Mouse (Mus musculus) midbrain, embryonic 10.5 days (tissue): Measurements from ENCODE around the gene Cryba4. TPM values are rescaled to one million over a fixed set of nuclear protein-coding genes. Genes with fewer than 3 reads are reported as not detected.

Experiments used
- DNase-seq: peaks from one replicate; pipeline ENCODE4 v3.0.0-alpha.2; 2017; ENCODE audit warnings: low spot score
- H3K27ac ChIP-seq: fragments of 300-500 bp; sonication (generic); replicated peaks from 2 replicates; pipeline ENCODE4 v1.5.1; 2016; ENCODE audit warnings: mild to moderate bottlenecking
- H3K27me3 ChIP-seq: fragments of 300-500 bp; sonication (generic); 2 replicates; pipeline ENCODE4 v1.6.1; 2016; ENCODE audit warnings: low read depth, mild to moderate bottlenecking; ENCODE audit not compliant: poor library complexity, severe bottlenecking
- H3K36me3 ChIP-seq: fragments of 300-500 bp; sonication (generic); 2 replicates; pipeline ENCODE4 v1.6.1; 2016; ENCODE audit warnings: mild to moderate bottlenecking, moderate library complexity
- H3K4me1 ChIP-seq: fragments of 300-500 bp; sonication (generic); 2 replicates; pipeline ENCODE4 v1.6.1; 2016
- H3K4me3 ChIP-seq: fragments of 300-500 bp; sonication (generic); 2 replicates; pipeline ENCODE4 v1.5.1; 2016; ENCODE audit warnings: mild to moderate bottlenecking, moderate library complexity
- H3K9me3 ChIP-seq: fragments of 300-500 bp; sonication (generic); replicated peaks from 2 replicates; pipeline ENCODE4 v1.6.1; 2016; ENCODE audit warnings: mild to moderate bottlenecking
- WGBS: fragments of 180-500 bp; shearing (Covaris S2); methylation state at CpG from one replicate; pipeline ENCODE4 v1.1.7; 2016; 5-methylcytosine and 5-hydroxymethylcytosine counted together
- polyA plus RNA-seq: library from polyadenylated mRNA; unstranded; fragments of >200 nt; fragmentation: Nextera tagmentation; extraction: Ambion mirVana; gene quantifications from 2 replicates; pipeline ENCODE4 v1.2.1, GENCODE M21; 2016

Cryba4 gene
- polyA plus RNA-seq, 1 experiment from 2014 or later: 0.43 TPM

DNA sequence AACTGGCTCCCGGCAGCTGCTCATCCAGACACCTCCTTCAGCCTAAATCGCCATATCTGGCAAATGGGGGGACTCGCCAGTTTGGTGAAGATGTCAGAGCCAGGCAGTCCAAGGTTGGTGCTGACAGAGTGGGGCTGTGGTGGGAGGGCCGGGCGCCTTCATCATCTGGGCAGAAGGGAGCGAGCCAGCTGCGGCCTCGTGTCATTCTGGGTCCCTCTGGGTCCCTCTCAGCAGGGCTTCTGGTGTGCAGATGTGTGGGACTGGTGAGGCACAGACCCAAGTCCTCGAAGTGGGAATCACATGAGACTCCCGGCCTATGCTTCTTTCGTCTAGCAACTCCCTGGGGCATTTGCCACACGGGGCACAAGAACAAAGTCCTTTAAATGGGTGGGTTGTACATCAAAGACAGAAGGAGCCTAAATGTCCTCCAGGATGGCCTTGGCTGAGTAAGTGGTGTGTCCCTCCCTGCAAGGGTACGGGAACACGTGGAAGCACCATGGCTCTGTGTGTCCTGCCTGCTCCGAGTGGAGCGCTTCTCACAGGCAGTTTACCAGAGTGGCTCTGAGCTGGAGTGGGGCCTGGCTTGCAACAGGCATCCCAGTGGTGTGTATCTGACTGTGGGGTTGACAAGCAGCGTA is 40.1 kb upstream of the Cryba4 start:
- H3K27ac ChIP-seq: no peak overlapping the region
- no peak for DNase-seq
- 87% methylated on average over 17 of the region's 17 CpGs for WGBS

GRCm38 (mm10) chr5:112291866-112292265 is 39.5 kb upstream of the Cryba4 start:
- Histone ChIP-seq H3K27me3 (no peaks in the 10 kb centered on the region), H3K4me3 (no peak overlapping the region), H3K4me1 (peaks cover 40% of the 10 kb centered on the region), H3K27ac (no peak overlapping the region), H3K36me3 (no peaks in the 10 kb centered on the region), H3K9me3 (no peaks in the 10 kb centered on the region)
- DNase-seq: no peak
- WGBS: 92% methylated on average over 5 of the region's 5 CpGs

More for the DNA sequence above, 40.1 kb upstream of the Cryba4 start:
- Histone ChIP-seq H3K4me3 (no peak overlapping the region), H3K36me3 (no peaks in the 10 kb centered on the region), H3K27me3 (no peaks in the 10 kb centered on the region), H3K9me3 (no peaks in the 10 kb centered on the region), H3K4me1 (peaks cover 39% of the 10 kb centered on the region)

DNA sequence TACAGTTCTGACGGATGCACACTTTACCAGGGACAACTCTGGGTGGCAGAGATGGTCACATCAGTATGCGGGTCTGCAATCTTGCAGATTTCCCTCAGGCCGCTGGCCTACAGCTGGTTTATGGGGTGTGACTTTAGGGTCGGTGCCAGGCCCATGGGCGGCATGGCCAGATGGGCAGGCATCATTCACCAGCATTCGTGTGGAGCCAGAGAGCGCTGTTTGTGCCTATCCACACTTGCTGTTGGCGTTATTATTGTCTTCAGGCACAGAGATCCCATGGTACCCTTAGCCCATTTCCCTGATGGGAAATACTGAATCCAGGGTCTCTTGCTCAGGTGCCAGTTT is 38.2 kb upstream of the Cryba4 start:
- Histone ChIP-seq H3K9me3 (no peaks in the 10 kb centered on the region), H3K36me3 (0 out of 2 replicates have a peak, but pooled peaks cover under 1% of the 10 kb centered on the region), H3K27ac (no peak overlapping the region), H3K27me3 (no peaks in the 10 kb centered on the region), H3K4me3 (no peak overlapping the region), H3K4me1 (peaks cover 30% of the 10 kb centered on the region)
- 97% methylated on average over 8 of the region's 8 CpGs for WGBS
- DNase-seq: no peak

GRCm38 (mm10) chr5:112289819-112290535 is 37.7 kb upstream of the Cryba4 start:
- Histone ChIP-seq H3K4me1 (peaks cover 25% of the 10 kb centered on the region), H3K27ac (no peak overlapping the region), H3K4me3 (no peak overlapping the region; the same call in 1 of the 2 replicates), H3K36me3 (0 out of 2 replicates have a peak, but pooled peaks cover 3% of the 10 kb centered on the region), H3K27me3 (no peaks in the 10 kb centered on the region), H3K9me3 (no peaks in the 10 kb centered on the region)
- no peak for DNase-seq
- WGBS: 92% methylated on average over 16 of the region's 16 CpGs

GRCm38 (mm10) chr5:112289236-112289635 is 36.9 kb upstream of the Cryba4 start:
- DNase-seq: no peak
- peaks cover 21% of the 10 kb centered on the region for H3K4me1 ChIP-seq
- WGBS: 93% methylated on average over 7 of the region's 8 CpGs

DNA sequence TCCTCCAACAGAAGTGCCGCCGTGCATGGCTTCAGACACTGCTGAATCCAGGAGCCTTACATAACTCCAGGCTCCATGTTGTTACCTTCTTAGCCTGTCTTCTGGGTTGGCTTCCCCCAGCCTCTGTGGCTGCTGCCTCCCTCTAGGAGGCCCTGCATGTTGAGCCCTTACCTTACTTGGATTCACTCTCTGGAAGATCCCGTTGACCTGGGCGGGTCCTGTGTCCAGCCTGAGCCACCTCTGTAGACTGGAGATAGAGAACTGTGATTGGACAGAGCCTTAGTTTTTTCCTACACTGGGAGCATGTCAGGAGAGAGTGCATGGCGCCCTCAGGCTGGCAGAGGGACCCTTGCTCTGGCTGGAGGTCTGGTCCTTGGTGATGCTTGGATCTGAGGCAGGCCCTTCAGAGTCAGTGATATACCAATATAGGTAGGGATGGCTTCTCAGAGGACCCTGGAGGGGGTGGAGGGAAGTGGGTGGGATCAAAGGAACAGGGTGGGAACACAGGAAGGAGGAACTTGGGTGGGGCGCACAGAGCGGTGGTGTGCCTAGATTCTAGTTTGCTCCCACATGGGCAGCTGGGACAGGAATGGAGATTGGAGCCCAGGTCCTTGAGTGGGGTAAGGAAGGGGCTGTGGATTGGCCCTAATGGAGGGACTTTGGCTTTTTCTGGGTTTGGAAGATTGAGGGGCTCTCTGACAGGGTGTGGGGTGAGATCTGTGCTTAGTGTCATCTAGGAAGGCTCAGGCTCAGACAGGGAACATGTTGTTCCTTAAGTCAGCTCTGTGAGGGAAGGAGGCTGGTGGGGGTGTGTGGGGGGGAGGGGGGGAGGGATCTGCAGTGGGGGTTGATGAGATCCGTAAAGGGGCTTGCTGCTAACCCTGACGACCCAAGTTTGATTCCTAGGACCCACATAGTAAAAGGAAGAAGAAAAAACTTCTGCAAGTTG is 36.1 kb upstream of the Cryba4 start:
- Histone ChIP-seq H3K27ac (peak overlapping the region; percentile 50), H3K36me3 (0 out of 2 replicates have a peak, but pooled peaks cover 3% of the 10 kb centered on the region), H3K27me3 (no peaks in the 10 kb centered on the region), H3K9me3 (no peaks in the 10 kb centered on the region), H3K4me1 (peaks cover 22% of the 10 kb centered on the region), H3K4me3 (no peak overlapping the region)
- no peak for DNase-seq
- WGBS: 86% methylated on average over 9 of the region's 9 CpGs

More at GRCm38 (mm10) chr5:112289236-112289635, 36.9 kb upstream of the Cryba4 start:
- Histone ChIP-seq H3K4me3 (no peak overlapping the region), H3K27me3 (no peaks in the 10 kb centered on the region), H3K27ac (no peak overlapping the region), H3K36me3 (0 out of 2 replicates have a peak, but pooled peaks cover 3% of the 10 kb centered on the region), H3K9me3 (no peaks in the 10 kb centered on the region)

GRCm38 (mm10) chr5:112287652-112288051 is 35.3 kb upstream of the Cryba4 start:
- Histone ChIP-seq H3K9me3 (no peaks in the 10 kb centered on the region), H3K27me3 (no peaks in the 10 kb centered on the region), H3K27ac (no peak overlapping the region), H3K36me3 (0 out of 2 replicates have a peak, but pooled peaks cover 3% of the 10 kb centered on the region), H3K4me3 (no peak overlapping the region), H3K4me1 (peaks cover 23% of the 10 kb centered on the region)
- 87% methylated on average over 2 of the region's 2 CpGs for WGBS
- DNase-seq: no peak

DNA sequence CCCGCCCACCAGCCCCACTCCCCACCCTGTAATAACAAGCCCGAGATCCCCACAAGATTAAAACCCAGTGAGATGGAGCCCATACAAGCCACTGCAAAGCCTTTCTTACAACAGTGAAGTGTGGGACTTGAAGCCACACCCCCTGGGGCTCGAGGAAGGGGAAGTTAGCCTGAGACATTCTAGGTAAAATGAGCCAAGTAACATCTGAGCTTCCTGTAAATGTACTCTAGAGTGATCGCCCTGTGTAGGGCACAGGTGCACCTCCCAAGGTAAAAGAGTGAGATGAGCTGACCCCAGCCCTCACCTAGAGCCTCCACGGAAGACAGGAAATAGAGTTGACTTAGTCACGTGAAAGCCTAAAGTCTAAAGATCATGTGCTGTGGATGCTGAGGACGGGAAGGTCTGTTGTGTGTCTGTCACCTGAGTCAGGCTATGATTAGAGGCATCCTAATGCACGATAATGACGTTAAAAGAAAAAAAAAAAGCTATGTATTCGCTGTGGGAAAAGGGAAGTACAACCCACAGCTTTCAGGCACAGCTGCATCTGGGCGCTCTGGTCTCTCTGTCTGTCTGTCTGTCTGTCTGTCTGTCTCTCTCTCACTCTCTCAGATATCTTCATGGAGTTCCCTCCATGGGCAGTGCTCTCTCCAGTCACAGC is 34.8 kb upstream of the Cryba4 start:
- H3K36me3 ChIP-seq: 0 out of 2 replicates have a peak, but pooled peaks cover 3% of the 10 kb centered on the region
- WGBS: 87% methylated on average over 11 of the region's 11 CpGs
- no peaks in the 10 kb centered on the region for H3K27me3 ChIP-seq
- H3K4me3 ChIP-seq: no peak overlapping the region
- DNase-seq: no peak
- no peaks in the 10 kb centered on the region for H3K9me3 ChIP-seq
- no peak overlapping the region for H3K27ac ChIP-seq
- peaks cover 23% of the 10 kb centered on the region for H3K4me1 ChIP-seq

DNA sequence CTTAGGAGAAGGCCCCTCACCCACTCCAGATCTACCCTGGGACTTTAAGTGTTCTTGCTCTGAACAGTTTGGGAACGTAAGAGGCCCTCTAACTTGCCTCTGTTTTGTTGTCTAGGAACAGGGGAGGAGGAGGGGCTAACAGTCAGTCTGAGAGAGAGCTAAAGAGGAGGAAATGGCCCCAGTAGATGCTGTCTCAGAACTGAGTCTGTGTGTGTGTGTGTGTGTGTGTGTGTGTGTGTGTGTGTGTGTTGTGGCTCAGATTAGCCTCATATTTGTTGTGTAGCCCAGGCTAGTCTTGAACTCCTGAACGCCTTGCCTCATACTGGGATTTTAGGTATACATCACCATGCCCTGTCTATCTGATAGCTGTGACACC is 34.3 kb upstream of the Cryba4 start:
- Histone ChIP-seq H3K27ac (no peak overlapping the region), H3K27me3 (no peaks in the 10 kb centered on the region), H3K4me1 (peaks cover 26% of the 10 kb centered on the region), H3K36me3 (0 out of 2 replicates have a peak, but pooled peaks cover 3% of the 10 kb centered on the region), H3K9me3 (no peaks in the 10 kb centered on the region), H3K4me3 (no peak overlapping the region)
- no peak for DNase-seq
- 88% methylated on average over 2 of the region's 2 CpGs for WGBS

DNA sequence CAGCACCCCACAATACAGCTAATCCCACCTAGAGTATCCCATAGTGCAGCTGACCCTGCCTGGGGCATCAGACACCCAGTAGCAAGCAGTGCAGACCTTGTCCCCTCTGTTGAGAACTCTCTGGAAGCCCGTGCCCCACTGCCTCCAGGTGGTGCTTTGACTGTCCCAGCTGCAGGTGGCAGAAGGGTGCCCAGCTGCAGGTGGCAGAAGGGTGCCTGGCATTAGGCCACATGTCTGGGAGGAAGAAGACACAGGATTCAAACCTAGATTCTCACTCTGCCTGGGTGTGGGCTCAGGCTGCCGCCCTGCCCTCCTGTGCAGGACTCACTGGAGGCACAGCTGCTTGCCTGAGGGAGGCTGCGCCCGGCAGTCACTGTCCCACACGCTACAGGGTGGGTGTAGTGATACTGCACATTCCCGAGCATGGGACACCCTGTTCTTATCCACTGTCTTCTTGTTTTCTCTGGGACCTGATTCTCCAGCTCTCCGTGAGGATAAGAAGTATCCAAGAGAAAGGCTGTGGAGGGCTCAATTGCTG is 33.3 kb upstream of the Cryba4 start:
- H3K36me3 ChIP-seq: 0 out of 2 replicates have a peak, but pooled peaks cover 3% of the 10 kb centered on the region
- no peaks in the 10 kb centered on the region for H3K9me3 ChIP-seq
- 96% methylated on average over 7 of the region's 7 CpGs for whole genome bisulfite sequencing
- no peak overlapping the region for H3K4me3 ChIP-seq
- H3K27ac ChIP-seq: peak overlapping the region; percentile 23; the same call in 1 of the 2 replicates
- DNase-seq: no peak
- H3K4me1 ChIP-seq: peaks cover 36% of the 10 kb centered on the region
- no peaks in the 10 kb centered on the region for H3K27me3 ChIP-seq

DNA sequence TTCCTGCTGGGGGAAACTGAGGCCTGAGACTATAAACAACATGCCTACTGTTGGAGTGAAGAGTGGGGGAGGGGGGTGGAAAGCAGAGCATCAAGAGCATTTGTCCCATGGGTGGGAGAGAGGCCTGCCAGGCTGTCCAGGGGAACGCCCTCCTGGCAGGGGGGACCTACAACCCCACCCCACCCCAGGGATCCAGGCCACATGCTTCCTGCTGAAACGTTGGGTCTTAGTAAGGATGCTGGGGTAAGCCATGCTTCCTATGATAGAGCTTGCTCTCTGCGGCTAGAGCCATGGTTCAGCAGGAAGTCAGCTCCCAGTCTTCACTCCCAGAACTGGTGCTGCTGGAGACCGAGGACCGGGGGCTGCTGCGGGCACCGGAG is 31.9 kb upstream of the Cryba4 start:
- Histone ChIP-seq H3K9me3 (no peaks in the 10 kb centered on the region), H3K36me3 (0 out of 2 replicates have a peak, but pooled peaks cover 3% of the 10 kb centered on the region), H3K4me3 (no peak overlapping the region), H3K4me1 (peaks cover 50% of the 10 kb centered on the region), H3K27ac (no peak overlapping the region), H3K27me3 (no peaks in the 10 kb centered on the region)
- DNase-seq: no peak
- 79% methylated on average over 7 of the region's 7 CpGs for WGBS
